Comparison of ENCODE assay signal across 9 mouse cellular contexts in genomic region chr10:99097374-99097773, GRCm38 (mm10). TPM values are rescaled to one million over a fixed set of nuclear protein-coding genes. Genes with fewer than 3 reads are reported as not detected.
A peak's percentile ranks its signal among the peaks of the same experiment; 100 is the strongest.
DNase-seq lines count a peak whose midpoint lies in the region; ATAC-seq and TF ChIP-seq lines count a peak whose summit lies in the region.
"Had no signal": no experiment of that assay in that cellular context is flagged by ENCODE, and none has a peak within 500 bp of the region (broad histone marks: within the 10 kb centered on the region; RNA-seq: fewer than 3 reads in every experiment).

No protein-coding gene starts in this region.

- no peak overlapping the region for H3K4me3 ChIP-seq in hindbrain, embryonic 14.5 days (replicated peaks; ENCODE audit: low read length)
- H3K4me3 ChIP-seq in hindbrain, embryonic 12.5 days = no peak overlapping the region
- H3K4me3 ChIP-seq in E14TG2a.4 (replicated peaks; ENCODE audit: low read length) = no peak overlapping the region
- H3K4me3 ChIP-seq in limb, embryonic 11.5 days (ENCODE audit: low read depth, low read length) = no peak overlapping the region
- no peak overlapping the region for H3K4me3 ChIP-seq in spleen, adult 2 months (ENCODE audit: extremely low read depth, insufficient read depth, insufficient read length)
- H3K4me3 ChIP-seq in hindbrain, embryonic 10.5 days = no peak overlapping the region

- H3K9ac ChIP-seq in hindbrain, embryonic 14.5 days = no peak overlapping the region
- no peak overlapping the region for H3K9ac ChIP-seq in hindbrain, embryonic 12.5 days
- H3K9ac ChIP-seq in limb, embryonic 11.5 days (ENCODE audit: low read length) = no peak overlapping the region

- H3K9me3 ChIP-seq in hindbrain, embryonic 14.5 days (ENCODE audit: control insufficient read depth, low read length) = no peaks in the 10 kb centered on the region
- no peaks in the 10 kb centered on the region for H3K9me3 ChIP-seq in hindbrain, embryonic 12.5 days (replicated peaks)
- peaks cover 38% of the 10 kb centered on the region for H3K9me3 ChIP-seq in E14TG2a.4 (ENCODE audit: low read length)
- H3K9me3 ChIP-seq in limb, embryonic 11.5 days (ENCODE audit: control insufficient read depth, low read length) = no peaks in the 10 kb centered on the region
- H3K9me3 ChIP-seq in hindbrain, embryonic 10.5 days = no peaks in the 10 kb centered on the region

- no peak overlapping the region for H3K27ac ChIP-seq in hindbrain, embryonic 14.5 days
- no peak overlapping the region for H3K27ac ChIP-seq in hindbrain, embryonic 12.5 days
- H3K27ac ChIP-seq in limb, embryonic 11.5 days (replicated peaks; ENCODE audit: low read depth, low read length) = no peak overlapping the region
- H3K27ac ChIP-seq in spleen, adult 2 months (ENCODE audit: insufficient read depth, low read length) = no peak overlapping the region
- no peak overlapping the region for H3K27ac ChIP-seq in hindbrain, embryonic 10.5 days

- no peaks in the 10 kb centered on the region for H3K27me3 ChIP-seq in hindbrain, embryonic 14.5 days (ENCODE audit: control insufficient read depth, insufficient read depth, low read length)
- no peaks in the 10 kb centered on the region for H3K27me3 ChIP-seq in hindbrain, embryonic 12.5 days
- H3K27me3 ChIP-seq in E14TG2a.4 (ENCODE audit: insufficient read depth, low read length) = no peaks in the 10 kb centered on the region
- no peaks in the 10 kb centered on the region for H3K27me3 ChIP-seq in limb, embryonic 11.5 days (ENCODE audit: control insufficient read depth, insufficient read depth, low read length)
- no peaks in the 10 kb centered on the region for H3K27me3 ChIP-seq in spleen, adult 2 months (ENCODE audit: control insufficient read depth, insufficient read depth, low read length)
- no peaks in the 10 kb centered on the region for H3K27me3 ChIP-seq in hindbrain, embryonic 10.5 days (ENCODE audit: insufficient read depth, poor library complexity, severe bottlenecking)

- H3K4me1 ChIP-seq in hindbrain, embryonic 14.5 days (replicated peaks; ENCODE audit: control insufficient read depth, insufficient read depth, low read length) = no peaks in the 10 kb centered on the region
- no peaks in the 10 kb centered on the region for H3K4me1 ChIP-seq in hindbrain, embryonic 12.5 days
- no peaks in the 10 kb centered on the region for H3K4me1 ChIP-seq in E14TG2a.4 (replicated peaks; ENCODE audit: low read depth, low read length)
- H3K4me1 ChIP-seq in limb, embryonic 11.5 days (ENCODE audit: control insufficient read depth, insufficient read depth, low read length) = no peaks in the 10 kb centered on the region
- no peaks in the 10 kb centered on the region; the same call in 1 of the 2 replicates for H3K4me1 ChIP-seq in spleen, adult 2 months (ENCODE audit: control insufficient read depth, insufficient read depth, insufficient read length)
- H3K4me1 ChIP-seq in hindbrain, embryonic 10.5 days (replicated peaks) = no peaks in the 10 kb centered on the region

- H3K4me2 ChIP-seq in hindbrain, embryonic 14.5 days (replicated peaks) = no peak overlapping the region
- no peak overlapping the region for H3K4me2 ChIP-seq in hindbrain, embryonic 12.5 days (replicated peaks)
- no peak overlapping the region for H3K4me2 ChIP-seq in limb, embryonic 11.5 days (ENCODE audit: low read depth, severe bottlenecking)

- peak; percentile 37 for DNase-seq in hindbrain, embryonic 14.5 days (ENCODE audit: low spot score)
- peak; percentile 63 for DNase-seq in 416B (ENCODE audit: low read depth)
- DNase-seq in cerebellum, postnatal 36 days = peak; percentile 23 to 33
- peak; percentile 59 for DNase-seq in limb, embryonic 11.5 days (ENCODE audit: low spot score)
- DNase-seq in spleen, adult 2 months (ENCODE audit: low read depth in 1 of 2, low spot score in 2 of 2) = peak in 1 of 2 experiments; percentile 58
- no peak for DNase-seq in hindbrain, embryonic 10.5 days (ENCODE audit: low spot score)

- TF ChIP-seq POLR2A in spleen, adult 2 months (IDR thresholded peaks at IDR 0.05; ENCODE audit: low read depth, low read length) = no peak

- TF ChIP-seq CTCF in E14TG2a.4 (conservative IDR thresholded peaks at IDR 0.05; ENCODE audit: low read length) = 0 out of 2 replicates have a peak, but pooled peaks have one; percentile 20
- TF ChIP-seq CTCF in spleen, adult 2 months (IDR thresholded peaks at IDR 0.05; ENCODE audit: extremely low read depth, insufficient read depth, insufficient read length, insufficient replicate concordance) = peak; percentile 43; the same call in 1 of the 2 replicates

- H3K36me3 ChIP-seq in hindbrain, embryonic 14.5 days (replicated peaks; ENCODE audit: control insufficient read depth, insufficient read depth) = no peaks in the 10 kb centered on the region
- H3K36me3 ChIP-seq in hindbrain, embryonic 12.5 days = no peaks in the 10 kb centered on the region
- H3K36me3 ChIP-seq in E14TG2a.4 (ENCODE audit: insufficient read depth, low read length) = no peaks in the 10 kb centered on the region
- H3K36me3 ChIP-seq in limb, embryonic 11.5 days (ENCODE audit: control insufficient read depth, insufficient read depth, low read length) = no peaks in the 10 kb centered on the region
- H3K36me3 ChIP-seq in spleen, adult 2 months (ENCODE audit: control insufficient read depth, insufficient read depth, low read length) = no peaks in the 10 kb centered on the region
- H3K36me3 ChIP-seq in hindbrain, embryonic 10.5 days = no peaks in the 10 kb centered on the region

- WGBS in hindbrain, embryonic 14.5 days = 77% methylated on average over 10 of the region's 10 CpGs
- WGBS in hindbrain, embryonic 12.5 days = 76% methylated on average over 10 of the region's 10 CpGs
- 77% methylated on average over 10 of the region's 10 CpGs for WGBS in limb, embryonic 11.5 days
- WGBS in spleen, adult 2 months = 53% methylated on average over 10 of the region's 10 CpGs
- 79% methylated on average over 10 of the region's 10 CpGs for WGBS in hindbrain, embryonic 10.5 days

- ATAC-seq in hindbrain, embryonic 14.5 days (ENCODE audit: low FRiP score) = no peak
- no peak for ATAC-seq in hindbrain, embryonic 12.5 days (ENCODE audit: low FRiP score)
- ATAC-seq in limb, embryonic 11.5 days (ENCODE audit: insufficient number of reproducible peaks, low FRiP score, low TSS enrichment, low read depth) = no peak

RNA-seq across cellular contexts. Expression of gene Poc1b, which starts 9.5 kb away (rescaled TPM):
- polyA plus RNA-seq in hindbrain, embryonic 14.5 days (2014; fragmentation: Nextera tagmentation; extraction: Ambion mirVana) = 12.5 and 17.3 TPM in 2 replicates
- 20.2 and 21.4 TPM in 2 replicates for polyA plus RNA-seq in hindbrain, embryonic 12.5 days (2016; fragmentation: Nextera tagmentation; extraction: Ambion mirVana)
- 48.3 and 48.4 TPM in 2 replicates for polyA plus RNA-seq in limb, embryonic 11.5 days (2014; fragmentation: Nextera tagmentation; extraction: Ambion mirVana)
- polyA plus RNA-seq in spleen, adult 2 months (2012; rRNA removed) = 4.4 and 5.1 TPM in 2 replicates
- 27.6 and 33.4 TPM in 2 replicates for polyA plus RNA-seq in hindbrain, embryonic 10.5 days (2016; fragmentation: Nextera tagmentation; extraction: Ambion mirVana)

RNA-seq across cellular contexts. Expression of gene Galnt4, which starts 10.6 kb away (rescaled TPM):
- 4.5 and 4.7 TPM in 2 replicates for polyA plus RNA-seq in hindbrain, embryonic 14.5 days (2014; fragmentation: Nextera tagmentation; extraction: Ambion mirVana)
- 6.7 and 7.3 TPM in 2 replicates for polyA plus RNA-seq in hindbrain, embryonic 12.5 days (2016; fragmentation: Nextera tagmentation; extraction: Ambion mirVana)
- 5.8 and 8.0 TPM in 2 replicates for polyA plus RNA-seq in limb, embryonic 11.5 days (2014; fragmentation: Nextera tagmentation; extraction: Ambion mirVana)
- polyA plus RNA-seq in spleen, adult 2 months (2012; rRNA removed) = 1.5 TPM in 2 replicates
- polyA plus RNA-seq in hindbrain, embryonic 10.5 days (2016; fragmentation: Nextera tagmentation; extraction: Ambion mirVana) = 3.5 and 4.4 TPM in 2 replicates

RNA-seq across cellular contexts. Expression of gene Phxr2, which starts 28.8 kb away (rescaled TPM):
- polyA plus RNA-seq in hindbrain, embryonic 14.5 days (2014; fragmentation: Nextera tagmentation; extraction: Ambion mirVana) = not detected in 2 replicates
- 0.18 TPM in 1 of 2 replicates, not detected in the other for polyA plus RNA-seq in hindbrain, embryonic 12.5 days (2016; fragmentation: Nextera tagmentation; extraction: Ambion mirVana)
- polyA plus RNA-seq in limb, embryonic 11.5 days (2014; fragmentation: Nextera tagmentation; extraction: Ambion mirVana) = not detected in 2 replicates
- polyA plus RNA-seq in spleen, adult 2 months (2012; rRNA removed) = not detected in 2 replicates
- polyA plus RNA-seq in hindbrain, embryonic 10.5 days (2016; fragmentation: Nextera tagmentation; extraction: Ambion mirVana) = 0.24 TPM in 1 of 2 replicates, not detected in the other
- polyA plus RNA-seq: intestine, embryonic 14.5 days had no signal
